Mouse (Mus musculus): ENCODE measurements around the gene Sf3a2.

Sf3a2 gene

GRCm38 (mm10) chr10:80776358-80776869, 21.6 kb upstream of the Sf3a2 start:
- DNase-seq, result no peak

GRCm38 (mm10) chr10:80777123-80777522, 20.9 kb upstream of the Sf3a2 start:
- DNase-seq, result no peak

- DNase-seq, result no peak
Observed at GRCm38 (mm10) chr10:80779565-80779964, 18.4 kb upstream of the Sf3a2 start.

DNA sequence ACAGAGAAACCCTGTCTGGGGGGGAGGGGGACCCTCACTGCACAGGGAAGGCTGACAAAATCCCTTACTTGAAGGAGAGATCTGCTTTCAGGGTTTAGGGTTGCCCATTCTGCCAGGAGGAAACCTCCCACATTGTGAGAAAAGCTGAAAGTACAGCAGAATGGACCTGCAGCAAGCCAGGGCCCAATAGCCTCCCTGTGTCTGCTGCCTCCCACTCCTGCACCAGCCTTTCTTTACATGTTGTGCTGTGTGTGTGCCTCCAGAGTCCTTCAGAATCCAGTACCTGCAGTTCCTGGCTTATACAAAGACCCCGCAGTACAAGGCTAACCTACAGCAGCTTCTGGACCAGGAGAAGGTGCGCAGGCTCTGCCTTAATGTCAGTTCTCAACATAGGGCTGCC, 13.7 kb upstream of the Sf3a2 start:
- no peak for DNase-seq

DNA sequence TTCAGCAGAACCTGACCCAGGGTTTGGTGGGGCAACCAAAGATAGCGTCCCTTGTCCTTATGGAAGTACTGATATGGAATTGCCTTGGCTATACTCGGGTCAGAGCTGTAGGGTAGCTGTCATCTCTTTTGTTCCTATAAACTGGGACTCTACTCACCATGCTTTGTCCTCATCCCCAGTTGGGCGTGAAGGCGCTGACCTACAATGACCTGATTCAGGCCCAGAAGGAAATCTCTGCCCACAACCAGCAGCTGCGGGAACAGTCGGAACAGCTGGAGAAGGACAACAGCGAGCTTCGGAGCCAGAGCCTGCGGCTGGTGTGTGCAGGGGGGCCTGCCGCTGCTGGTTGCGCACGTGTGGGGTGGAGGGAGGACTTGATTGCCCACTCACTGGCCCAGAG, 13.1 kb upstream of the Sf3a2 start:
- DNase-seq, result no peak

DNA sequence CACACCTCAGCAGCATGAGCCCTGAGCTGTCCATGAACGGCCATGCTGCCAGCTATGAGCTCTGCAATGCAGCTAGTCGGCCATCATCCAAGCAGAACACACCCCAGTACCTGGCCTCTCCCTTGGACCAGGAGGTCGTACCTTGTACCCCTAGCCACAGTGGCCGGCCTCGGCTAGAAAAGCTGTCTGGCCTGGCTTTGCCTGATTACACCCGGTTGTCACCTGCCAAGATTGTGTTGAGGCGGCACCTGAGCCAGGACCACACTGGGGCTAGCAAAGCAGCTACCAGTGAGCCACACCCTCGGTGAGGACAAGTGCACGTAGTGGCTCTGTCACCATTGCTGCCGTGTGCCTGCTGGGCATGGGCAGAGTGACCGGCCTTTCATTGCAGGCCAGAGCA, 12.0 kb upstream of the Sf3a2 start:
- no peak for DNase-seq

DNA sequence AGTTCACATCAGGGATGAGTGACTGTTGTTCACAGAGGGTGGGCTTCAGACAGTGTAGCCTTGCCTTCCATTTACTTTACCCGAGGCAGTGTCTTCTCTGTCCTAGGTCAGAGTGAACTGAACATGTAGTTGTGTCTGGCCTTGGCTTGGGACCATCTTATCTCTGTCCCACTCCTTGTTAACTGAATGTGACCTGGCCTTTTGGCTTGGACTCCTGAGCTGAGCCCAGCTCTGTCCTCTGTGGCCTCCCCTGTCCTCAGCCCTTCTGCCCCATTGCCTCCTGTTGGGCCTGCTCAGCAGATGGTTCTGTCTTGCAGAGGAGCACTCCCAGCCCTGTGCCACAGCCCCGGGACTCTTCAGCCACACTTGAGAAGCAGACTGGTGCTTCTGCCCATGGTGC, 10.5 kb upstream of the Sf3a2 start:
- no peak for DNase-seq

GRCm38 (mm10) chr10:80790761-80791404, 7.1 kb upstream of the Sf3a2 start:
- no peak for DNase-seq

DNA sequence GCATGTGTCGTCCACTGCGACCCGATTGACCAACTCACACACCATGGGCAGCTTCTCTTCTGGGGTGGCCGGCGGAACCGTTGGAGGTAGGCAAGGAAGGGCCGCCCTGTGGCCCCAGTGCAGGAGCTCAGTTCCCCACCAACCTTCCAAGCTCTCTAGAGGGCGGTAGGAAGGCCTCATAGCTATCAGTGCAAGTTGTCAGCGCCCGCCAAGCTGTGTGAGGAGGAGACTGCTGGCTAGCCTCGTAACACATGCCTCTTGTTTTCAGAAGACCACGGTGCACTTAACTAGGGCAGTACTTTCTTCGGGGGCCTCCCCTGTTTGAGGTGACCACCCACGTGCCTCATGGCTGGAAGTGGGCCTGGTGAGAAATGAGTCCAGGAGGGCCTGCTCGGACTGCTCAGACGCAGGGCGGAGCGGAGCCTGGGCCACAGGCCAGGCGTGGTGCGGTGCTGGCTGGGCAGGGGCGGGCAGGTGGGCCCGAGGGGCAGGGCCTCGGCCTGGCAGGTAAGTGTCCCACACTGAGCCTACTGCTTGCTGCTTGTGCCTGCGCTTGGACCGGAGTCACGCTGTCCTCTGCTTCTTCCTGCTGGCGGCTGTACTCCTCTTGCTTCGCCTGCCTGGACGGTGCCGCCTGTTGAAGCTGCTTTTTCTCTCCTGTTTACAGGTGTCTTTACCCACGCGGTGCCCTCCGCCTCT, 6.4 kb upstream of the Sf3a2 start:
- peak in 1 of 2 experiments; percentile 39 for DNase-seq

DNA sequence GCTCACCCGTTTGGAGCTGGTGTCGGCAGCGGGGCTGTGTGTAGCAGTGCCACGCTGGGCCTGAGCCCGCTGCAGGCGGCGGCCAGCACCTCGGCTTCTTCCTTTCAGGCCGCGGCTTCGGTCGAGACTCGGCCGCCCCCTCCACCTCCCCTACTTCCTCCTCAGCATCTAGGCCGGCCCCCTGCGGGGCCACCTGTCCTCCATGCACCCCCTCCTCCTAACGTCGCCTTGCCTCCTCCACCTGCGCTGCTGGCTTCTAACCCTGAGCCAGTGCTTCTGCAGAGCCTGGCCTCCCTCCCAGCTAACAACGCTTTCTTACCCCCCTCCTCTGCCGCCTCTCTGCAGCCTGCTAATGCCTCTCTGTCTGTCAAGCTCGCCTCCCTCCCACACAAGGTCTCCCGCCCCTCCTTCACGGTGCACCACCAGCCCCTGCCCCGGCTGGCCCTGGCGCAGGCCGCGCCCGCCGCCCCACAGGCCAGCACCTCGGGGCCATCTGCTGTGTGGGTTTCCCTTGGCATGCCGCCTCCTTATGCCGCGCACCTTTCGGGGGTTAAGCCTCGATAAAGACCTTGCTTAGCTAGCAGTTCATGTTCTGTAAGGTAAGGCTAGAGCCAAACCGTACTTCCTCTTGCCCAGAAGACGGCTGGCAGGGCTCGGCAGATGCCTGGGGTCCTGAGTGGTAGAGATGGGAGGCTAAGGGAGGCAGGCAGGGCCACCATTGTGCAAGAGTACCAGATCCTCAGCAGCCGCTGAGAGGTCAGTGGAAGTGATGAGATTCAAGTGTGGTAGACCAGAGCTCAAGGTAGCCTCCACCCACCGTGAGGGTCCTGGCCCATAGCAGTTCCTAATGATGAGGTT, 5.6 kb upstream of the Sf3a2 start:
- peak in 1 of 2 experiments; percentile 45 for DNase-seq

DNA sequence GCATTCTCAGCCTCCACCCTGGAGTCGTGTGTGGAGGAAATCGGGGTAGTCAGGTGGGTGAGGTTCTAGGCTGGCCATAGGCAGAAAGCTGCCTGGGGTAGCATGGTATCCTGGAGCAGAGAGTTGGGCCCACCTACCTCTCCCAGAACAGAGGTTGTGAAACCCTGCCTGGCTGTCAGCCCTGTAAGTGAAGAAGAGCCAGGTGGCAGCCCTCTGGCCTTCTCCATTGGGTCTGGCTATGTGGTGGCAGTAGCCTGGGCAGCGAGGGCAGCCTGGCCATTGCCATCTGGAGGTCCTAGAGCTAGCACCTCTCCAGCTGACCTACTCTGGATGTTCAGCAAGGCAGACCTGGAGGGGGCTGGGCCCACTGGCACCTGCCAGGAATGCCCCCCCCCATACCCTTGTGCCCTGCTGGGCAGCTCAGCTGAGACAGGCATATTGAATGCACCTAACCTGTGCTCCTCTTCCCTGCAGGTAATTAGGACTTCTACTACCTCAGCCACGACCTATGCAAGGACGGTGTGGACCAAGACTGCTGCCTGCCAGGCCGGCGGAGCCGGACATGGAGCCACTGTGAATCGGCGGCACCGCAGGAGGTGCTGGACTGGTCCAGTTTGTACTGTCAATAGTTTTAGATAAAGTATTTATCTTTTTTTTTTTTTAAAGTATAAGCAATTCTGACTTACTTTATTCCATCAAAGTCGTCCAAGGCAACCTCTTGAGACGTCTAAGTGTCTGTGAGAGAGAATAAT, 4.8 kb upstream of the Sf3a2 start:
- no peak for DNase-seq

- no peak for DNase-seq
Observed at GRCm38 (mm10) chr10:80793803-80794202, 4.2 kb upstream of the Sf3a2 start.

DNA sequence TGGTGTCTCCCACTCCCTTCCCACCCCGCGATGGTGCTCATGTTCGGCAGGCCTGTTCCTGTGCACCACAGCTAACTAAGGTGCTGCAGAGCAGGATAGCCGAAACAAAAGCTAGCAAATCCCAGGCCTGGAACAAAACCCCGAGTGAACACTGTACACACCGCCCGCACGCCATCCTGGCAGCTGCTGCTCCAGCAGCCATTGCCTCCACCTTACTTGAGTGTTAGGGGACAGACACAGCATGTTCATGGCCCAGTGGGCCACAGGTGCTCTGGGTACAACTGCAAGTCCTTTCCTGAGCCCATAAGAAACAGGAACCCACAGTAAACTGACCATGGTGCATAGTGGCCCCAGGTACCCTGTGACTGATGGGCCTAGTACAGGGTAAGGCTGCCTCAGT, 3.2 kb upstream of the Sf3a2 start:
- no peak for DNase-seq

- no peak for DNase-seq
Observed at GRCm38 (mm10) chr10:80796307-80796848, 1.6 kb upstream of the Sf3a2 start.

DNA sequence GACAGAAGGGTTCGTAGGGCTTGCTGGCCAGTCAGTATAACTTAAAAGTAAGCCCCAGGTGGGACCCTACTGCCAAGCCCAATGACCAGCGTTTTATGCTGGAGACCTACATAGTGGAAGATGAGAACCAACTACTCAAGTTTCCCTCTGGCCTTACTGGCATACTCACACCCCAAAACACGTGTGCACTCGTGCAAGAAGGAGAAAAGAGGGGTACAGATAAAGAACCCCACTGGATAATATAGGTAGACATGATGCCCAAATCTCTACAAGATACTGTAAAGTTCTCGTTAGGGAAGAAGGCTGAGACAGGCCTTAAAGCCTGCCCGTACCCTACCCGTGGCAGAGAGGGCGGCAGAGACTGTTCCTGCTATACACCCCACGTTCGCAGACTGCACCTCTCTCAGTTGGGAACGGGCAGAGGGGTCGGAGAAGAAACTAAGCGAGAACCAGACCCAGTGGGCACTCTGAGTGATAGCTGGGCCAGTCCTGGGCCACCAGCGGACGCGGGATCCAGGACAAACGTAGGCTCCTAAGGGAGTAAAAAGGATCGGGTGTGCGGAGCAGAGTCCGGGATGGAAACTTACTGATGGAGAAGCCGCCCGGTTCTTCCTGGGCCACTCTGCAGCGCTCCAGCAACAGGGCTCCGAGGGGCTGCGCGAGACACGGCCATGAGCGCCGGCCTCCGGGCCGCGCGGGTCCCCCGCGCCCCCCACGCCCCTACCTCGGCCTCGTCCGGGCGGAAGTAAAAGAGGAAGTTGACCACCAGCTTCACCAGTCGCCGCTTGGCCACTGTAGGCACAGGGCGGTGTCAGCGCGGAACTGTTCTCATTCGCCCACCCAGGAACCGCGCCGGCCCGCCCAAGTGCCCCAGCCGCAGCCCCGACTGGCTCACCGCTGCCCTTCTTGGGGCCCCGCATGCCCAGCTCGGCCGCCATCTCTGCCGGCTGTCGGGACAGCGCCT, 530 bp upstream of the Sf3a2 start:
- peak in 1 of 2 experiments; percentile 91 for DNase-seq

- no peak for DNase-seq
Observed at GRCm38 (mm10) chr10:80799070-80799566, 1.1 kb downstream of the Sf3a2 start.

- DNase-seq, result no peak
Observed at GRCm38 (mm10) chr10:80802204-80802912, 4.4 kb downstream of the Sf3a2 start.

DNA sequence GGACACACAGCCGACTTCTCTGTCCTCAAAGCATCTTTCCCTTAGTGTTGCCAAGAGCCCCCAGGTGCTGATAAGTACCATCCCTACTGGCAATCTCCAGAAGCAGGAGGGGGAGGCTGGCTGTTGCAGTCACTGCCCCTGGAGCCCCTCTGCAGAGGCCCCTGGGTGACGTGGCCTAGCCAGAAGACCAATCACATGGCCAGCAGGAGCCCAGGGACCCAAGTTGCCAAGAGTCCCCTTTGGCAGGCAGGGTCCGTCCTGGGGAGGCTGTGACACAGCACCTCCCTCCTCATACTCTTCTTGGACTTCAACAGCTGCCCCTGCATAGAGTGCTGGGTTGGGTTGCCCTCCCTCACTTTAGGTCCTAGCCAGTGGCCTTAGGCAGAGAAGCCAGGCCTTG, 5.0 kb downstream of the Sf3a2 start:
- no peak for DNase-seq

- DNase-seq, result no peak
Observed at GRCm38 (mm10) chr10:80804340-80804739, 6.3 kb downstream of the Sf3a2 start.

DNA sequence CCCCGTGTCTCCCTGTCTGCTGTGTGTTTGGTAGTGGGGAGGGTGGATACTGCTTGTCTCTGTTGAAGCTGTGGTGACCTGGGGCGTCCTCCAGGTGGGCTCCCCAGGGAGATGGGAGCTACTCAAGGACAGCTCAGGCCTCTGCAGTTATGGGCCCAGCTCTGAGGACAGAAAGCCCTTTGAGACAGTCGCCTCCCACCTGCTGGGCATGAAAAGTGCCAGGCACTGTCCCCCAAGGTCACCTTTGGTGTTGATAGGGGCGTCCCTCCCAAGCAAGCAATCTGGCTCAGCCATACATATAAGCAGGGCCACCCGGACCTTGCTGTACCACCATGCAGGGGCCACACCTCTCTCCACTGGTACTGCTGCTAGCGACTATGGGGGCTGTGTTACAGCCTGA, 6.9 kb downstream of the Sf3a2 start, which contains the start of gene Amh:
Gene Amh (plus strand): TSS at position 328 of the 400 bp plus-strand sequence.
- no peak for DNase-seq
